Mouse (Mus musculus) gastrocnemius, adult 8-10 months (tissue): Measurements from ENCODE around the gene Klhl23. TPM values are rescaled to one million over a fixed set of nuclear protein-coding genes. Genes with fewer than 3 reads are reported as not detected.

Source experiments
- total RNA-seq, 4 experiments: library from RNA; stranded (reverse); gene quantifications; 2 replicates each; pipeline ENCODE4 v1.2.4; 2022

Klhl23 gene
- total RNA-seq, 4 experiments from 2014 or later, result 6.8 to 14.0 (median 10.0) TPM

Other genes with a start within 250 kb of the Klhl23 start
- gene Lrp2, start 235.9 kb upstream of the Klhl23 start, total RNA-seq, result not detected
- 1 to 10 TPM; 2.9 to 3.4 (median 3.2) TPM for gene Bbs5, start 174.8 kb upstream of the Klhl23 start, total RNA-seq
- 100 to 1,000 TPM; 595 to 639 (median 634) TPM for gene Klhl41, start 151.8 kb upstream of the Klhl23 start, total RNA-seq
- 10 to 100 TPM; 12.4 to 19.4 (median 14.5) TPM for gene Fastkd1, start 108.4 kb upstream of the Klhl23 start, total RNA-seq
- gene Ppig, start 99.4 kb upstream of the Klhl23 start, total RNA-seq, result 10 to 100 TPM; 27.8 to 38.6 (median 29.7) TPM
- under 1 TPM; 0.27 to 0.49 (median 0.37) TPM for gene Ccdc173, start 32.4 kb upstream of the Klhl23 start, total RNA-seq
- 10 to 100 TPM; 17.4 to 22.6 (median 20.3) TPM for gene Phospho2, start 32.3 kb upstream of the Klhl23 start, total RNA-seq
- 10 to 100 TPM; 38.7 to 51.8 (median 45.2) TPM for gene Ssb, start 39.6 kb downstream of the Klhl23 start, total RNA-seq
- gene Mettl5, start 63.7 kb downstream of the Klhl23 start, total RNA-seq, result 10 to 100 TPM; 14.8 to 20.1 (median 16.6) TPM
- 100 to 1,000 TPM; 220 to 245 (median 226) TPM for gene Ubr3, start 75.3 kb downstream of the Klhl23 start, total RNA-seq
- not detected for gene Myo3b, start 217.2 kb downstream of the Klhl23 start, total RNA-seq